Mouse (Mus musculus) CH12.LX (cell line): Measurements from ENCODE around the gene Dennd2d. TPM values are rescaled to one million over a fixed set of nuclear protein-coding genes. Genes with fewer than 3 reads are reported as not detected.
A peak's percentile ranks its signal among the peaks of the same experiment; 100 is the strongest.

ENCODE experiments used
- DNase-seq: peaks from one replicate; pipeline ENCODE4 v3.0.0-alpha.2; 2013; ENCODE audit errors: extremely low read depth
- H3K27ac ChIP-seq: 2 replicates; pipeline ENCODE4 v1.5.1; 2012; ENCODE audit warnings: low read depth, mild to moderate bottlenecking, control low read depth, moderate library complexity; ENCODE audit not compliant: insufficient read depth
- H3K27me3 ChIP-seq: replicated peaks from 2 replicates; pipeline ENCODE3; 2012; ENCODE audit warnings: inconsistent platforms
- H3K36me3 ChIP-seq, 2 experiments: replicated peaks in 1 of 2; 2 replicates each; pipeline versions ENCODE3 to v1.6.1; 2012; ENCODE audit warnings: inconsistent platforms in 1 of 2, low read length in 1 of 2, mild to moderate bottlenecking in 1 of 2, mixed read lengths in 1 of 2, moderate library complexity in 1 of 2; ENCODE audit not compliant: control insufficient read depth in 1 of 2, insufficient read depth in 1 of 2
- H3K4me1 ChIP-seq, 2 experiments: 2 replicates each; pipeline ENCODE4 v1.6.1; 2012; ENCODE audit warnings: inconsistent platforms in 1 of 2, moderate library complexity in 1 of 2; ENCODE audit not compliant: insufficient read depth in 2 of 2, control insufficient read depth in 1 of 2
- H3K4me2 ChIP-seq: 2 replicates; pipeline ENCODE4 v1.6.1; 2012; ENCODE audit warnings: low read depth, mild to moderate bottlenecking, control low read depth; ENCODE audit not compliant: poor library complexity, insufficient read depth, severe bottlenecking
- H3K4me3 ChIP-seq, 3 experiments: fragments of 150-350 bp in 1 of 3; sonication (generic) in 1 of 3; replicated peaks in 1 of 3; 2 replicates each; pipeline versions ENCODE3 to v1.5.1; 2011 to 2012; ENCODE audit warnings: low read depth in 2 of 3, low read length in 2 of 3, mild to moderate bottlenecking in 2 of 3, moderate library complexity in 2 of 3, control low read depth in 1 of 3, improper control_type of control experiment in 1 of 3, inconsistent platforms in 1 of 3, mixed read lengths in 1 of 3; ENCODE audit not compliant: poor library complexity in 1 of 3
- H3K79me2 ChIP-seq: replicated peaks from 2 replicates; pipeline ENCODE4 v1.6.1; 2012; ENCODE audit warnings: mild to moderate bottlenecking, moderate library complexity; ENCODE audit not compliant: control insufficient read depth, poor library complexity, insufficient read depth, severe bottlenecking; ENCODE audit errors: extremely low read depth
- H3K9ac ChIP-seq: 2 replicates; pipeline ENCODE4 v1.6.1; 2012; ENCODE audit warnings: low read depth, mild to moderate bottlenecking, control low read depth, moderate library complexity; ENCODE audit not compliant: insufficient read depth
- H3K9me3 ChIP-seq: replicated peaks from 2 replicates; pipeline ENCODE3; 2012; ENCODE audit warnings: low read length, inconsistent platforms, mixed read lengths
- CHD1 ChIP-seq: IDR thresholded peaks from 2 replicates; pipeline ENCODE4 v1.6.1; 2012; ENCODE audit warnings: low read depth, low read length, improper control_type of control experiment, inconsistent platforms
- CHD2 ChIP-seq: IDR thresholded peaks from 2 replicates; pipeline ENCODE4 v1.6.1; 2011; ENCODE audit warnings: low read length, improper control_type of control experiment
- CTCF ChIP-seq, 2 experiments: IDR thresholded peaks in 1 of 2; conservative IDR thresholded peaks in 1 of 2; 2 replicates each; pipeline ENCODE4 v1.5.1; 2011 to 2012; ENCODE audit warnings: low read depth in 2 of 2, low read length in 2 of 2, improper control_type of control experiment in 1 of 2, inconsistent platforms in 1 of 2, mild to moderate bottlenecking in 1 of 2, moderate library complexity in 1 of 2
- E2F4 ChIP-seq: IDR thresholded peaks from 2 replicates; pipeline ENCODE4 v1.6.1; 2011; ENCODE audit warnings: low read depth, low read length, improper control_type of control experiment; ENCODE audit not compliant: insufficient replicate concordance
- ELF1 ChIP-seq: IDR thresholded peaks from 2 replicates; pipeline ENCODE4 v1.6.1; 2014; ENCODE audit warnings: low read depth, mild to moderate bottlenecking, inconsistent platforms, low read length, improper control_type of control experiment
- EP300 ChIP-seq: IDR thresholded peaks from 2 replicates; pipeline ENCODE4 v1.6.1; 2011; ENCODE audit warnings: low read length, improper control_type of control experiment
- GABPA ChIP-seq: IDR thresholded peaks from 2 replicates; pipeline ENCODE4 v1.6.1; 2012; ENCODE audit warnings: low read depth, low read length, improper control_type of control experiment, inconsistent platforms; ENCODE audit not compliant: insufficient replicate concordance
- HCFC1 ChIP-seq: IDR thresholded peaks from 2 replicates; pipeline ENCODE4 v1.6.1; 2012; ENCODE audit warnings: low read depth, mild to moderate bottlenecking, inconsistent platforms, low read length, improper control_type of control experiment
- IRF4 ChIP-seq: IDR thresholded peaks from 2 replicates; pipeline ENCODE4 v1.6.1; 2014; ENCODE audit warnings: low read depth, mild to moderate bottlenecking, inconsistent platforms, low read length, improper control_type of control experiment
- KAT2A ChIP-seq: IDR thresholded peaks from 2 replicates; pipeline ENCODE4 v1.6.1; 2012; ENCODE audit warnings: low read length, improper control_type of control experiment, inconsistent platforms; ENCODE audit not compliant: insufficient replicate concordance
- MAFK ChIP-seq: IDR thresholded peaks from 2 replicates; pipeline ENCODE4 v1.6.1; 2011; ENCODE audit warnings: low read length, improper control_type of control experiment; ENCODE audit not compliant: insufficient replicate concordance
- MAZ ChIP-seq: IDR thresholded peaks from 2 replicates; pipeline ENCODE4 v1.6.1; 2012; ENCODE audit warnings: low read depth, mild to moderate bottlenecking, inconsistent platforms, low read length, improper control_type of control experiment, moderate library complexity
- MEF2A ChIP-seq: IDR thresholded peaks from 2 replicates; pipeline ENCODE4 v1.6.1; 2014; ENCODE audit warnings: low read depth, mild to moderate bottlenecking, inconsistent platforms, low read length, improper control_type of control experiment, borderline replicate concordance
- MXI1 ChIP-seq: IDR thresholded peaks from 2 replicates; pipeline ENCODE4 v1.6.1; 2011; ENCODE audit warnings: mild to moderate bottlenecking, low read depth, low read length, improper control_type of control experiment
- NELFE ChIP-seq: IDR thresholded peaks from 2 replicates; pipeline ENCODE4 v1.6.1; 2011; ENCODE audit warnings: low read depth, low read length, improper control_type of control experiment
- NRF1 ChIP-seq: IDR thresholded peaks from 2 replicates; pipeline ENCODE4 v1.6.1; 2014; ENCODE audit warnings: low read depth, mild to moderate bottlenecking, inconsistent platforms, low read length, improper control_type of control experiment, moderate library complexity
- POLR2A ChIP-seq: IDR thresholded peaks from 2 replicates; pipeline ENCODE4 v1.6.1; 2011; ENCODE audit warnings: low read depth, mild to moderate bottlenecking, improper control_type of control experiment, low read length
- POLR2AphosphoS2 ChIP-seq: IDR thresholded peaks from 2 replicates; pipeline ENCODE4 v1.6.1; 2011; ENCODE audit warnings: low read depth, low read length, improper control_type of control experiment
- RAD21 ChIP-seq: IDR thresholded peaks from 2 replicates; pipeline ENCODE4 v1.6.1; 2011; ENCODE audit warnings: low read depth, mild to moderate bottlenecking, low read length, improper control_type of control experiment, moderate library complexity
- TBP ChIP-seq: conservative IDR thresholded peaks from 2 replicates; pipeline ENCODE4 v1.6.1; 2011; ENCODE audit warnings: low read depth, low read length, improper control_type of control experiment
- TCF12 ChIP-seq: IDR thresholded peaks from 2 replicates; pipeline ENCODE4 v1.6.1; 2014; ENCODE audit warnings: low read depth, mild to moderate bottlenecking, inconsistent platforms, low read length, improper control_type of control experiment
- USF2 ChIP-seq: conservative IDR thresholded peaks from 2 replicates; pipeline ENCODE4 v1.6.1; 2011; ENCODE audit warnings: low read depth, low read length, improper control_type of control experiment
- ZMIZ1 ChIP-seq: IDR thresholded peaks from 2 replicates; pipeline ENCODE4 v1.6.1; 2012; ENCODE audit warnings: low read depth, mild to moderate bottlenecking, inconsistent platforms, low read length, improper control_type of control experiment
- dilution Hi-C: fragments of 300-500 bp; cut with MboI; formaldehyde crosslinking; loops from 2 replicates; pipeline ENCODE4 v1.14.3; 2020; ENCODE audit warnings: low sequenced_read_pairs; ENCODE audit not compliant: extremely low pct_unique_long_range_greater_than_20kb, extremely low pct_ligation_motif_present
- in situ Hi-C: fragments of 300-500 bp; cut with MboI; formaldehyde crosslinking; loops from 3 replicates; pipeline ENCODE4 v1.14.3; 2019; ENCODE audit warnings: low sequenced_read_pairs, low pct_ligation_motif_present, low pct_unique_long_range_greater_than_20kb, mixed read lengths
- polyA plus RNA-seq: library from polyadenylated mRNA; unstranded; fragments of >175 nt; gene quantifications from 2 replicates; pipeline ENCODE4 v1.2.1, GENCODE M21; 2012; ENCODE audit warnings: low read depth; ENCODE audit not compliant: insufficient read length
- total RNA-seq, 2 experiments: library from RNA; depleted of rRNA; stranded (reverse); fragments of 300-350 nt in 1 of 2; fragments of >200 nt in 1 of 2; gene quantifications; 2 replicates each; pipeline ENCODE4 v1.2.3; 2012 to 2014

The Dennd2d gene
- total and polyA plus RNA-seq, 3 experiments = 30.4 to 39.8 (median 38.2) TPM

- Histone ChIP-seq H3K36me3 (peaks cover 0 to 9% of the 10 kb centered on the region in 2 experiments), H3K79me2 (peaks cover 41% of the 10 kb centered on the region), H3K9ac (peak overlapping the region; percentile 88), H3K27me3 (no peaks in the 10 kb centered on the region), H3K4me3 (peak overlapping the region in 2 of 3 experiments; percentile 22 to 35), H3K27ac (no peak overlapping the region), H3K9me3 (no peaks in the 10 kb centered on the region), H3K4me1 (peaks cover 3 to 30% of the 10 kb centered on the region in 2 experiments; a peak in 3 of 4 replicates), H3K4me2 (peak overlapping the region; percentile 99)
- DNase-seq = no peak
- in situ Hi-C loops = no loop called here
- TF ChIP-seq CHD2 (no peak), IRF4 (0 out of 2 replicates have a peak, but pooled peaks have one; percentile 33), RAD21 (no peak), CHD1 (peak; percentile 33; the same call in 1 of the 2 replicates), EP300 (peak; percentile 72), MXI1 (no peak), ELF1 (0 out of 2 replicates have a peak, but pooled peaks have one; percentile 39)
- dilution Hi-C loops = no loop called here
Measured at GRCm38 (mm10) chr3:106544721-106545316, 62.6 kb downstream of the Dennd2d start.

DNA sequence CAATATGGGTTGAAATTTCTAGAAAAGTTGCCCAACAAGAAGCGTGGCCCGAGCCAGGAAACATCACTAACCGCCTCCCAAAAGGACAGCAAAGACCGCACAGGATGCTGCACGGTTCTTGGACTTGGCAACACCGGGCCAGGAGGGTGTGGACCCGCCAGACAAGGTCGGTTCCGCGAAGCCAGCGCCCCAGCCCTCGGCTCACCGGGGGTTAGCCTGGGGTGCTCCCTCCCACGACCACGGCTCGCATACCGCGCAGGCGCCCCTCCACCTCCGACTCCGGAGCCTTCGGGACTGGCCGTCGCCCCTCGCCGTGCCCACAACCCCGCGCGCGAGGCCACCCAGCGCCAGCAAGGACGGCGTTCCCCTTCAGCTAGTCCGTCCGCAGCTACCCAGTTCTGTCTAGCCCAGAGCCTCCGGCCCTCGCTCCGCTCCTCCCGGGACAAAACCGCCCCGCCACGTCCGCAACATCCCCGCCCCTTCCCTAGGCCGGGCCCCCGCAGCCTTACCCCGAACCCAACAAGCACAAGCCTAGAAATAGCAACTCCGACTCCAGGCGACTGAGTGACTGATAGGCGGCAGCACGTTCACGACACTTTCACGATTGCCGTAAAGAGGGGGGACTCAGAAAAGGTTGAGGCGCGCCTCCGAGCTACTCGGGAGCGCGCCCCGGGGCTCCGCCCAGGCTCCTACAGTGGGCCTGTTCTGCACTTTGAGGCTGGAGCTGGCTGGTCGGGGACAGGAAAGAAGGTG is 65.1 kb downstream of the Dennd2d start, which contains the start of the genes Dram2 and Cept1:
Gene Dram2 (plus strand): TSS at position 628 of the 753 bp plus-strand sequence.
Gene Cept1 (minus strand): TSS at position 632 of the 753 bp plus-strand sequence.
- H3K79me2 ChIP-seq = peaks cover 41% of the 10 kb centered on the region
- in situ Hi-C loops = no loop called here
- dilution Hi-C loops = no loop called here

More for the DNA sequence above, 65.1 kb downstream of the Dennd2d start, which contains the start of the genes Dram2 and Cept1:
- Histone ChIP-seq H3K27me3 (no peaks in the 10 kb centered on the region), H3K4me1 (peaks cover 7 to 48% of the 10 kb centered on the region in 2 experiments; a peak in 3 of 4 replicates), H3K36me3 (peaks cover 0 to 11% of the 10 kb centered on the region in 2 experiments), H3K27ac (peak within 1 kb of the TSS; percentile 83), H3K4me3 (peak within 1 kb of the TSS; percentile 86 to 98 (median 95)), H3K9me3 (no peaks in the 10 kb centered on the region), H3K4me2 (peak within 1 kb of the TSS; percentile 89), H3K9ac (peak within 1 kb of the TSS; percentile 88)
- peak; percentile 95 for DNase-seq
- TF ChIP-seq POLR2AphosphoS2 (no peak; the same call in 1 of the 2 replicates), MEF2A (peak; percentile 78), ZMIZ1 (peak; percentile 73), USF2 (no peak), HCFC1 (peak; percentile 79), MAFK (no peak), RAD21 (no peak), NELFE (peak; percentile 79), MAZ (peak; percentile 50; the same call in 1 of the 2 replicates), ELF1 (no peak), GABPA (no peak), E2F4 (no peak), CTCF (conservative IDR thresholded peaks at IDR 0.05 in 1 of 2, IDR thresholded peaks at IDR 0.05 in 1 of 2; ENCODE audit: low read depth in 2 of 2, low read length in 2 of 2) (no peak), POLR2A (peak; percentile 85), TCF12 (peak; percentile 85), NRF1 (peak; percentile 70), KAT2A (peak; percentile 68; the same call in 1 of the 2 replicates), TBP (0 out of 2 replicates have a peak, but pooled peaks have one; percentile 64), IRF4 (peak; percentile 13; the same call in 1 of the 2 replicates)
